Mouse (Mus musculus): ENCODE measurements around the gene Rarres1. TPM values are rescaled to one million over a fixed set of nuclear protein-coding genes. Genes with fewer than 3 reads are reported as not detected.

Gene Rarres1
- total RNA-seq, 1 experiment, result 0.36 TPM

GRCm38 (mm10) chr3:67467281-67467680 is 48.0 kb downstream of the Rarres1 start:
- no peak for TF ChIP-seq MAFK (IDR thresholded peaks at IDR 0.05; ENCODE audit: insufficient read depth, low read depth, low read length)
- no peak for TF ChIP-seq CHD2 (IDR thresholded peaks at IDR 0.05; ENCODE audit: low read depth, low read length)
- TF ChIP-seq ZC3H11A (IDR thresholded peaks at IDR 0.05; ENCODE audit: borderline replicate concordance, low read depth, low read length), result no peak
- no peak for TF ChIP-seq ZNF384 (IDR thresholded peaks at IDR 0.05; ENCODE audit: low read depth, low read length)
- TF ChIP-seq HCFC1 (IDR thresholded peaks at IDR 0.05; ENCODE audit: borderline replicate concordance, insufficient read depth, low read length), result no peak
- no peaks in the 10 kb centered on the region for H3K9me3 ChIP-seq (ENCODE audit: control insufficient read depth, insufficient read depth, low read depth, low read length)
- in situ Hi-C loops (cut with MboI; ENCODE audit: low sequenced_read_pairs in 2 of 2, unreplicated experiment in 2 of 2), result no loop called here
- no peak overlapping the region for H3K4me3 ChIP-seq (ENCODE audit: insufficient read depth in 1 of 2, low read depth in 1 of 2, low read length in 2 of 2, poor library complexity in 1 of 2, severe bottlenecking in 1 of 2)
- no peak overlapping the region for H3K9ac ChIP-seq (ENCODE audit: insufficient read depth, low read depth, low read length, poor library complexity, severe bottlenecking)
- H3K36me3 ChIP-seq (ENCODE audit: control insufficient read depth, insufficient read depth, low read length, poor library complexity, severe bottlenecking), result peaks cover 20% of the 10 kb centered on the region
- H3K27ac ChIP-seq (ENCODE audit: insufficient read depth, low read depth, low read length, poor library complexity, severe bottlenecking), result no peak overlapping the region
- peaks cover 4 to 5% of the 10 kb centered on the region in 2 experiments; a peak in 2 of 4 replicates for H3K4me1 ChIP-seq (ENCODE audit: control insufficient read depth in 2 of 2, insufficient read depth in 2 of 2, low read length in 2 of 2, poor library complexity in 1 of 2)
- no peak for DNase-seq (ENCODE audit: low read depth, low spot score)

GRCm38 (mm10) chr3:67466576-67466975 is 48.7 kb downstream of the Rarres1 start:
- no peak for TF ChIP-seq CHD2 (IDR thresholded peaks at IDR 0.05; ENCODE audit: low read depth, low read length)
- TF ChIP-seq HCFC1 (IDR thresholded peaks at IDR 0.05; ENCODE audit: borderline replicate concordance, insufficient read depth, low read length), result no peak
- no peak for TF ChIP-seq ZNF384 (IDR thresholded peaks at IDR 0.05; ENCODE audit: low read depth, low read length)
- no peak for TF ChIP-seq ZC3H11A (IDR thresholded peaks at IDR 0.05; ENCODE audit: borderline replicate concordance, low read depth, low read length)
- TF ChIP-seq MAFK (IDR thresholded peaks at IDR 0.05; ENCODE audit: insufficient read depth, low read depth, low read length), result no peak
- no peak overlapping the region for H3K27ac ChIP-seq (ENCODE audit: insufficient read depth, low read depth, low read length, poor library complexity, severe bottlenecking)
- no peak for DNase-seq (ENCODE audit: low read depth, low spot score)
- peaks cover 20% of the 10 kb centered on the region for H3K36me3 ChIP-seq (ENCODE audit: control insufficient read depth, insufficient read depth, low read length, poor library complexity, severe bottlenecking)
- H3K4me1 ChIP-seq (ENCODE audit: control insufficient read depth in 2 of 2, insufficient read depth in 2 of 2, low read length in 2 of 2, poor library complexity in 1 of 2), result peaks cover 4 to 5% of the 10 kb centered on the region in 2 experiments; a peak in 2 of 4 replicates
- no peak overlapping the region; the same call in 1 of the 2 replicates for H3K9ac ChIP-seq (ENCODE audit: insufficient read depth, low read depth, low read length, poor library complexity, severe bottlenecking)
- no peaks in the 10 kb centered on the region for H3K9me3 ChIP-seq (ENCODE audit: control insufficient read depth, insufficient read depth, low read depth, low read length)
- H3K4me3 ChIP-seq (ENCODE audit: insufficient read depth in 1 of 2, low read depth in 1 of 2, low read length in 2 of 2, poor library complexity in 1 of 2, severe bottlenecking in 1 of 2), result no peak overlapping the region
- in situ Hi-C loops (cut with MboI; ENCODE audit: low sequenced_read_pairs in 2 of 2, unreplicated experiment in 2 of 2), result no loop called here

- Histone ChIP-seq H3K36me3 (ENCODE audit: control insufficient read depth, insufficient read depth, low read length, poor library complexity, severe bottlenecking) (peaks cover 21% of the 10 kb centered on the region), H3K9ac (ENCODE audit: insufficient read depth, low read depth, low read length, poor library complexity, severe bottlenecking) (peak within 1 kb of the TSS; percentile 76), H3K4me3 (ENCODE audit: insufficient read depth in 1 of 2, low read depth in 1 of 2, low read length in 2 of 2, poor library complexity in 1 of 2, severe bottlenecking in 1 of 2) (peak within 1 kb of the TSS; percentile 77 to 79), H3K27ac (ENCODE audit: insufficient read depth, low read depth, low read length, poor library complexity, severe bottlenecking) (no peak within 1 kb of the TSS; the same call in 1 of the 2 replicates), H3K4me1 (ENCODE audit: control insufficient read depth in 2 of 2, insufficient read depth in 2 of 2, low read length in 2 of 2, poor library complexity in 1 of 2) (peaks cover 4 to 5% of the 10 kb centered on the region in 2 experiments; a peak in 2 of 4 replicates), H3K9me3 (ENCODE audit: control insufficient read depth, insufficient read depth, low read depth, low read length) (no peaks in the 10 kb centered on the region)
- TF ChIP-seq MAFK (IDR thresholded peaks at IDR 0.05; ENCODE audit: insufficient read depth, low read depth, low read length) (no peak), ZNF384 (IDR thresholded peaks at IDR 0.05; ENCODE audit: low read depth, low read length) (no peak), HCFC1 (IDR thresholded peaks at IDR 0.05; ENCODE audit: borderline replicate concordance, insufficient read depth, low read length) (no peak), ZC3H11A (IDR thresholded peaks at IDR 0.05; ENCODE audit: borderline replicate concordance, low read depth, low read length) (no peak), CHD2 (IDR thresholded peaks at IDR 0.05; ENCODE audit: low read depth, low read length) (no peak)
- in situ Hi-C loops (cut with MboI; ENCODE audit: low sequenced_read_pairs in 2 of 2, unreplicated experiment in 2 of 2), result no loop called here
- peak; percentile 56 for DNase-seq (ENCODE audit: low read depth, low spot score)
Measured at GRCm38 (mm10) chr3:67463450-67464372, 51.6 kb downstream of the Rarres1 start, which contains the start of gene Lxn. TSS of gene Lxn (minus strand) at chr3:67463926.

- Histone ChIP-seq H3K4me1 (ENCODE audit: control insufficient read depth in 2 of 2, insufficient read depth in 2 of 2, low read length in 2 of 2, poor library complexity in 1 of 2) (peaks cover 4 to 5% of the 10 kb centered on the region in 2 experiments; a peak in 2 of 4 replicates), H3K36me3 (ENCODE audit: control insufficient read depth, insufficient read depth, low read length, poor library complexity, severe bottlenecking) (peaks cover 20% of the 10 kb centered on the region), H3K4me3 (ENCODE audit: insufficient read depth in 1 of 2, low read depth in 1 of 2, low read length in 2 of 2, poor library complexity in 1 of 2, severe bottlenecking in 1 of 2) (peak overlapping the region; percentile 77 to 79), H3K27ac (ENCODE audit: insufficient read depth, low read depth, low read length, poor library complexity, severe bottlenecking) (no peak overlapping the region), H3K9me3 (ENCODE audit: control insufficient read depth, insufficient read depth, low read depth, low read length) (no peaks in the 10 kb centered on the region), H3K9ac (ENCODE audit: insufficient read depth, low read depth, low read length, poor library complexity, severe bottlenecking) (peak overlapping the region; percentile 76; the same call in 1 of the 2 replicates)
- DNase-seq (ENCODE audit: low read depth, low spot score), result no peak
- in situ Hi-C loops (cut with MboI; ENCODE audit: low sequenced_read_pairs in 2 of 2, unreplicated experiment in 2 of 2), result no loop called here
- no peak for TF ChIP-seq ZC3H11A (IDR thresholded peaks at IDR 0.05; ENCODE audit: borderline replicate concordance, low read depth, low read length)
- TF ChIP-seq CHD2 (IDR thresholded peaks at IDR 0.05; ENCODE audit: low read depth, low read length), result no peak
- TF ChIP-seq ZNF384 (IDR thresholded peaks at IDR 0.05; ENCODE audit: low read depth, low read length), result no peak
- no peak for TF ChIP-seq HCFC1 (IDR thresholded peaks at IDR 0.05; ENCODE audit: borderline replicate concordance, insufficient read depth, low read length)
- TF ChIP-seq MAFK (IDR thresholded peaks at IDR 0.05; ENCODE audit: insufficient read depth, low read depth, low read length), result no peak
Measured at GRCm38 (mm10) chr3:67463001-67463400, 52.3 kb downstream of the Rarres1 start.
